Comparison of ENCODE assay signal across 8 mouse cellular contexts in genomic region chr11:97660734-97661647, GRCm38 (mm10). TPM values are rescaled to one million over a fixed set of nuclear protein-coding genes. Genes with fewer than 3 reads are reported as not detected.
DNase-seq lines count a peak whose midpoint lies in the region; ATAC-seq lines count a peak whose summit lies in the region.

No protein-coding gene starts in this region.

- H3K27ac ChIP-seq in intestine, embryonic 16.5 days (ENCODE audit: low read length) = peak overlapping the region; percentile 88

- H3K4me1 ChIP-seq in intestine, embryonic 16.5 days (ENCODE audit: control insufficient read depth, insufficient read depth, low read length) = peaks cover 40% of the 10 kb centered on the region

- 4% methylated on average over 27 of the region's 27 CpGs for WGBS in intestine, embryonic 16.5 days

- 0 out of 2 replicates have a peak, but pooled peaks cover 4% of the 10 kb centered on the region for H3K27me3 ChIP-seq in intestine, embryonic 16.5 days (replicated peaks; ENCODE audit: control insufficient read depth, insufficient read depth, low read length)

- DNase-seq in kidney, adult 9 months = peak; percentile 42
- DNase-seq in kidney, adult 18-20 months = no peak
- peak; percentile 15 for DNase-seq in embryo, embryonic 10.5 days (ENCODE audit: low spot score)
- peak; percentile 63 for DNase-seq in naive thymus-derived CD4-positive, alpha-beta T cell, adult 2 months (ENCODE audit: low read depth)
- no peak for DNase-seq in cerebellum, postnatal 25 days
- no peak for DNase-seq in frontal cortex, postnatal 36 days (ENCODE audit: low spot score in 2 of 2)
- DNase-seq in thymus, postnatal 36 days = no peak

- H3K36me3 ChIP-seq in intestine, embryonic 16.5 days (ENCODE audit: control insufficient read depth, insufficient read depth, low read length) = peaks cover 7% of the 10 kb centered on the region; the same call in 1 of the 2 replicates

- peak overlapping the region; percentile 77 for H3K4me2 ChIP-seq in intestine, embryonic 16.5 days (ENCODE audit: low read depth, low read length)

- peak overlapping the region; percentile 88 for H3K4me3 ChIP-seq in intestine, embryonic 16.5 days (ENCODE audit: low read length)

- no peak for ATAC-seq in intestine, embryonic 16.5 days

- H3K9ac ChIP-seq in intestine, embryonic 16.5 days (ENCODE audit: low read depth, low read length) = peak overlapping the region; percentile 96

- H3K9me3 ChIP-seq in intestine, embryonic 16.5 days (ENCODE audit: control insufficient read depth, low read length) = no peaks in the 10 kb centered on the region

RNA-seq across cellular contexts. Expression of gene Mllt6, which starts 2.2 kb away (rescaled TPM):
- 2.2 and 2.6 TPM in 2 replicates for polyA plus RNA-seq in intestine, embryonic 16.5 days (2015; fragmentation: Nextera tagmentation; extraction: Ambion mirVana)

RNA-seq across cellular contexts. Expression of gene Cisd3, which starts 24.6 kb away (rescaled TPM):
- 120 and 135 TPM in 2 replicates for polyA plus RNA-seq in intestine, embryonic 16.5 days (2015; fragmentation: Nextera tagmentation; extraction: Ambion mirVana)

RNA-seq across cellular contexts. Expression of gene Epop, which starts 31.5 kb away (rescaled TPM):
- polyA plus RNA-seq in intestine, embryonic 16.5 days (2015; fragmentation: Nextera tagmentation; extraction: Ambion mirVana) = 1.1 and 1.3 TPM in 2 replicates

RNA-seq across cellular contexts. Expression of gene Pcgf2, which starts 39.3 kb away (rescaled TPM):
- 11.9 and 12.1 TPM in 2 replicates for polyA plus RNA-seq in intestine, embryonic 16.5 days (2015; fragmentation: Nextera tagmentation; extraction: Ambion mirVana)

RNA-seq across cellular contexts. Expression of gene Psmb3, which starts 42.2 kb away (rescaled TPM):
- 419 and 429 TPM in 2 replicates for polyA plus RNA-seq in intestine, embryonic 16.5 days (2015; fragmentation: Nextera tagmentation; extraction: Ambion mirVana)

Comparison
In these comparisons a context has a peak if more than half of its experiments do, and no peak if none do; other contexts are left out.
1. DNase-seq: peak in kidney, adult 9 months (single experiment), embryo, embryonic 10.5 days (single experiment) and naive thymus-derived CD4-positive, alpha-beta T cell, adult 2 months (single experiment); none in kidney, adult 18-20 months (single experiment), cerebellum, postnatal 25 days (0 of 2), frontal cortex, postnatal 36 days (0 of 2) and thymus, postnatal 36 days (0 of 2).